Mouse (Mus musculus): ENCODE data around the gene Gm28043. TPM values are rescaled to one million over a fixed set of nuclear protein-coding genes. Genes with fewer than 3 reads are reported as not detected.
"Not testable (repeated sequence)": the region's sequence is repeated elsewhere in the genome, so short reads cannot be mapped to it uniquely, and the experiment has no call there.

Gene Gm28043
- total and polyA plus RNA-seq, 3 experiments: 1.3 to 3.4 TPM; not detected in 1

- peak; percentile 86 for TF ChIP-seq TBP (IDR thresholded peaks at IDR 0.05; ENCODE audit: low read depth, low read length)
- TF ChIP-seq ZNF384 (IDR thresholded peaks at IDR 0.05; ENCODE audit: low read depth, low read length): 0 out of 2 replicates have a peak, but pooled peaks have one; percentile 60
- peak in 1 of 3 experiments; percentile 3; a peak in 1 of 6 replicates for TF ChIP-seq CTCF (IDR thresholded peaks at IDR 0.05 in 2 of 3, conservative IDR thresholded peaks at IDR 0.05 in 1 of 3; ENCODE audit: control insufficient read depth in 1 of 3, insufficient read depth in 1 of 3, low read depth in 2 of 3, low read length in 3 of 3, poor library complexity in 1 of 3, severe bottlenecking in 1 of 3)
- not testable (repeated sequence) for H3K79me2 ChIP-seq (ENCODE audit: control insufficient read depth, insufficient read depth, low read length, poor library complexity); H3K4me3 ChIP-seq (ENCODE audit: control insufficient read depth in 1 of 2, insufficient read depth in 1 of 2, low read depth in 2 of 2, low read length in 2 of 2); H3K9ac ChIP-seq (ENCODE audit: control insufficient read depth, low read depth, low read length, poor library complexity, severe bottlenecking); H3K9me3 ChIP-seq (replicated peaks; ENCODE audit: insufficient read depth, low read length); H3K27me3 ChIP-seq (ENCODE audit: control insufficient read depth in 1 of 2, insufficient read depth in 2 of 2, low read length in 2 of 2); H3K27ac ChIP-seq (ENCODE audit: control insufficient read depth, low read depth, low read length)
- Histone ChIP-seq H3K36me3 (ENCODE audit: control insufficient read depth in 1 of 2, insufficient read depth in 2 of 2, low read length in 2 of 2) (peaks cover 0 to 17% of the 10 kb centered on the region in 2 experiments; a peak in 2 of 4 replicates), H3K4me1 (ENCODE audit: control insufficient read depth in 1 of 2, insufficient read depth in 2 of 2, low read length in 2 of 2) (peaks cover 4 to 22% of the 10 kb centered on the region in 2 experiments; a peak in 3 of 4 replicates)
- DNase-seq (ENCODE audit: low read depth, low spot score): peak; percentile 55
Observed at GRCm38 (mm10) chr17:29713734-29714133, 99.1 kb downstream of the Gm28043 start.

GRCm38 (mm10) chr17:29716732-29717445, 102.2 kb downstream of the Gm28043 start, which contains the start of gene Ccdc167:
Gene Ccdc167, minus strand, starts transcription at chr17:29717044.
- Histone ChIP-seq H3K36me3 (ENCODE audit: control insufficient read depth in 1 of 2, insufficient read depth in 2 of 2, low read length in 2 of 2) (peaks cover 0 to 13% of the 10 kb centered on the region in 2 experiments; a peak in 2 of 4 replicates), H3K4me3 (ENCODE audit: control insufficient read depth in 1 of 2, insufficient read depth in 1 of 2, low read depth in 2 of 2, low read length in 2 of 2) (peak within 1 kb of the TSS; percentile 56 to 61), H3K9ac (ENCODE audit: control insufficient read depth, low read depth, low read length, poor library complexity, severe bottlenecking) (peak within 1 kb of the TSS; percentile 74), H3K79me2 (ENCODE audit: control insufficient read depth, insufficient read depth, low read length, poor library complexity) (peaks cover 6% of the 10 kb centered on the region), H3K27ac (ENCODE audit: control insufficient read depth, low read depth, low read length) (peak within 1 kb of the TSS; percentile 77), H3K4me1 (ENCODE audit: control insufficient read depth in 1 of 2, insufficient read depth in 2 of 2, low read length in 2 of 2) (peaks cover 4 to 15% of the 10 kb centered on the region in 2 experiments; a peak in 3 of 4 replicates), H3K9me3 (replicated peaks; ENCODE audit: insufficient read depth, low read length) (no peaks in the 10 kb centered on the region), H3K27me3 (ENCODE audit: control insufficient read depth in 1 of 2, insufficient read depth in 2 of 2, low read length in 2 of 2) (no peaks in the 10 kb centered on the region)
- DNase-seq (ENCODE audit: low read depth, low spot score): peak; percentile 98
- TF ChIP-seq POLR2AphosphoS5 (IDR thresholded peaks at IDR 0.05; ENCODE audit: borderline replicate concordance, low read depth, low read length) (no peak), TBP (IDR thresholded peaks at IDR 0.05; ENCODE audit: low read depth, low read length) (peak; percentile 64), HCFC1 (IDR thresholded peaks at IDR 0.05; ENCODE audit: low read depth, low read length) (peak; percentile 90), USF2 (IDR thresholded peaks at IDR 0.05; ENCODE audit: borderline replicate concordance in 1 of 2, insufficient read depth in 1 of 2, low read depth in 1 of 2, low read length in 2 of 2) (peak; percentile 15 to 29; a peak in 2 of 4 replicates), CTCF (IDR thresholded peaks at IDR 0.05 in 2 of 3, conservative IDR thresholded peaks at IDR 0.05 in 1 of 3; ENCODE audit: control insufficient read depth in 1 of 3, insufficient read depth in 1 of 3, low read depth in 2 of 3, low read length in 3 of 3, poor library complexity in 1 of 3, severe bottlenecking in 1 of 3) (no peak), ELF1 (IDR thresholded peaks at IDR 0.05; ENCODE audit: low read depth, low read length) (0 out of 2 replicates have a peak, but pooled peaks have one; percentile 55), MEF2A (IDR thresholded peaks at IDR 0.05; ENCODE audit: extremely low read depth, insufficient replicate concordance, low read depth, low read length, poor library complexity, severe bottlenecking) (no peak), USF1 (IDR thresholded peaks at IDR 0.05; ENCODE audit: low read depth, low read length) (peak; percentile 90), SIN3A (IDR thresholded peaks at IDR 0.05; ENCODE audit: low read length) (peak; percentile 16; the same call in 1 of the 2 replicates), ETS1 (IDR thresholded peaks at IDR 0.05; ENCODE audit: low read depth, low read length) (peak; percentile 30; the same call in 1 of the 2 replicates), KAT2A (conservative IDR thresholded peaks at IDR 0.05; ENCODE audit: low read depth, low read length) (no peak; the same call in 1 of the 2 replicates), MYC (IDR thresholded peaks at IDR 0.05; ENCODE audit: low read depth, low read length) (peak; percentile 60; the same call in 1 of the 2 replicates), TAL1 (IDR thresholded peaks at IDR 0.05; ENCODE audit: low read length) (no peak), GABPA (IDR thresholded peaks at IDR 0.05; ENCODE audit: low read depth, low read length) (no peak), POLR2A (IDR thresholded peaks at IDR 0.05; ENCODE audit: control insufficient read depth in 1 of 2, insufficient read depth in 1 of 2, low read depth in 1 of 2, low read length in 2 of 2, poor library complexity in 1 of 2) (peak; percentile 38 to 69; a peak in 2 of 4 replicates), MAX (IDR thresholded peaks at IDR 0.05; ENCODE audit: low read length) (peak; percentile 97), SMC3 (IDR thresholded peaks at IDR 0.05; ENCODE audit: low read depth, low read length) (no peak), E2F4 (IDR thresholded peaks at IDR 0.05; ENCODE audit: borderline replicate concordance, low read depth, low read length) (peak; percentile 70; the same call in 1 of the 2 replicates), NRF1 (IDR thresholded peaks at IDR 0.05; ENCODE audit: insufficient read depth, low read depth, low read length, poor library complexity, severe bottlenecking) (peak; percentile 99), BHLHE40 (IDR thresholded peaks at IDR 0.05; ENCODE audit: borderline replicate concordance, low read depth, low read length) (no peak), TCF12 (IDR thresholded peaks at IDR 0.05; ENCODE audit: low read depth, low read length) (no peak), MAZ (IDR thresholded peaks at IDR 0.05; ENCODE audit: low read depth, low read length) (no peak), ZKSCAN1 (IDR thresholded peaks at IDR 0.05; ENCODE audit: low read depth, low read length) (no peak), MAFK (IDR thresholded peaks at IDR 0.05; ENCODE audit: borderline replicate concordance, low read depth, low read length) (no peak), ZMIZ1 (IDR thresholded peaks at IDR 0.05; ENCODE audit: low read depth, low read length) (0 out of 2 replicates have a peak, but pooled peaks have one; percentile 49), RCOR1 (IDR thresholded peaks at IDR 0.05; ENCODE audit: low read depth, low read length) (0 out of 2 replicates have a peak, but pooled peaks have one; percentile 48)
